ENCODE assay signal across 8 mouse cellular contexts in the genomic region with DNA sequence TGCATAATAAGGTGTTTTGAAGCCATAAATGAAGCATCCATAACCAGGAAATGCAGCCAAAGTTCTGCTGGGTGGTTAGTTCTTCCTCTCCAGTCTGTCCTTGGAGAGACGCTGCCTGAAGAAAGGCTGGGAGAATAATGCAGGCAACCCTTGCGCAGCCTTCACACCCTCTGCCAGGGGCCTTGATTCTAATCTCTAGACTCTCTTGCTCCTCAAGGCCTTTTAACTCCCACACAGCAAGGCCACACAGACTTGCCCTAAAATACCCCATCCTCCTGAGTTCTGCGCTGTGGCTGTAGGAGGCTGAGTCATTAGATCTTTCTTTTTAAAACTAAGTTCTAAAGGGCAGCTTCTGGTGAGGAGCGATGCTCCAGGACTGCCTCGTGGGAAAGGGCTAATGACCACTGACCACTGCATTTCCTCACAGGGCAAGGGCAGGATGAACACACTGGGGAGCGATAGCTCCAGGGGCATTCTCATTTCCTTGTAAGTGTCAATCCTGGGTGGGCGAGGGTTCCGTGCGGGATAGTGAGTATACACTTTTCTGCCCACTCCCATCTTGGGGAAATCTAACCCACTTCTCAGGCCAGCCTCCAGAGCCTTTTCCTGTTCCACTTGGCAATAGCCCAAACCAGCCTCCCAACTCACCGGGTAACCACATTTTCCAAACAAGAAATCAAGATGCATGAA. TPM values are rescaled to one million over a fixed set of nuclear protein-coding genes. Genes with fewer than 3 reads are reported as not detected.
DNase-seq lines count a peak whose midpoint lies in the region; ATAC-seq and TF ChIP-seq lines count a peak whose summit lies in the region.
"Had no signal": no experiment of that assay in that cellular context is flagged by ENCODE, and none has a peak within 500 bp of the region (broad histone marks: within the 10 kb centered on the region; RNA-seq: fewer than 3 reads in every experiment).

No protein-coding gene starts in this region.

- 55% methylated on average over 10 of the region's 10 CpGs for WGBS in embryonic facial prominence, embryonic 15.5 days
- 51% methylated on average over 10 of the region's 10 CpGs for WGBS in kidney, embryonic 16.5 days
- WGBS in macrophage (ENCODE audit: missing documents), result 56% methylated on average over 10 of the region's 10 CpGs
- 85% methylated on average over 10 of the region's 10 CpGs for WGBS in forebrain, embryonic 12.5 days

- H3K27me3 ChIP-seq in CH12.LX (replicated peaks), result no peaks in the 10 kb centered on the region
- no peaks in the 10 kb centered on the region for H3K27me3 ChIP-seq in embryonic facial prominence, embryonic 15.5 days
- no peaks in the 10 kb centered on the region for H3K27me3 ChIP-seq in kidney, embryonic 16.5 days (ENCODE audit: insufficient read depth, low read length)
- H3K27me3 ChIP-seq in forebrain, embryonic 12.5 days, result no peaks in the 10 kb centered on the region
- H3K27me3 ChIP-seq: neural tube, embryonic 13.5 days had no signal

- no peak for TF ChIP-seq CTCF in CH12.LX (conservative IDR thresholded peaks at IDR 0.05 in 1 of 2, IDR thresholded peaks at IDR 0.05 in 1 of 2; ENCODE audit: low read depth in 2 of 2, low read length in 2 of 2)

- H3K9ac ChIP-seq in CH12.LX (ENCODE audit: insufficient read depth, low read depth), result peak overlapping the region; percentile 81
- no peak overlapping the region for H3K9ac ChIP-seq in embryonic facial prominence, embryonic 15.5 days
- H3K9ac ChIP-seq in kidney, embryonic 16.5 days (replicated peaks; ENCODE audit: low read length), result no peak overlapping the region
- no peak overlapping the region for H3K9ac ChIP-seq in forebrain, embryonic 12.5 days

- H3K79me2 ChIP-seq in CH12.LX (replicated peaks; ENCODE audit: control insufficient read depth, extremely low read depth, insufficient read depth, poor library complexity, severe bottlenecking) (peaks cover 34% of the 10 kb centered on the region), macrophage (ENCODE audit: inconsistent target) (peaks cover 31% of the 10 kb centered on the region)

- H3K4me2 ChIP-seq in CH12.LX (ENCODE audit: insufficient read depth, low read depth, poor library complexity, severe bottlenecking), result peak overlapping the region; percentile 80
- no peak overlapping the region for H3K4me2 ChIP-seq in embryonic facial prominence, embryonic 15.5 days (replicated peaks)
- H3K4me2 ChIP-seq in kidney, embryonic 16.5 days (replicated peaks; ENCODE audit: low read depth, low read length), result peak overlapping the region; percentile 59; the same call in 1 of the 2 replicates
- no peak overlapping the region for H3K4me2 ChIP-seq in forebrain, embryonic 12.5 days

- in situ Hi-C loops in CH12.LX (cut with MboI; ENCODE audit: low pct_ligation_motif_present, low pct_unique_long_range_greater_than_20kb, low sequenced_read_pairs), result no loop called here

- H3K9me3 ChIP-seq in CH12.LX (replicated peaks; ENCODE audit: low read length), result peaks cover 5% of the 10 kb centered on the region
- H3K9me3 ChIP-seq in embryonic facial prominence, embryonic 15.5 days (replicated peaks), result no peaks in the 10 kb centered on the region
- no peaks in the 10 kb centered on the region for H3K9me3 ChIP-seq in kidney, embryonic 16.5 days (ENCODE audit: low read length)
- no peaks in the 10 kb centered on the region for H3K9me3 ChIP-seq in forebrain, embryonic 12.5 days
- H3K9me3 ChIP-seq: neural tube, embryonic 13.5 days had no signal

- peaks cover 7 to 28% of the 10 kb centered on the region in 2 experiments for H3K4me1 ChIP-seq in CH12.LX (ENCODE audit: control insufficient read depth in 1 of 2, insufficient read depth in 2 of 2)
- H3K4me1 ChIP-seq in embryonic facial prominence, embryonic 15.5 days, result peaks cover 40% of the 10 kb centered on the region
- peaks cover 43% of the 10 kb centered on the region for H3K4me1 ChIP-seq in kidney, embryonic 16.5 days (ENCODE audit: insufficient read depth, low read length)
- H3K4me1 ChIP-seq in forebrain, embryonic 12.5 days, result peaks cover 26% of the 10 kb centered on the region

- H3K4me3 ChIP-seq in CH12.LX (replicated peaks in 1 of 3; ENCODE audit: low read depth in 2 of 3, low read length in 2 of 3, poor library complexity in 1 of 3) (no peak overlapping the region), macrophage (ENCODE audit: inconsistent target) (no peak overlapping the region)
- no peak overlapping the region for H3K4me3 ChIP-seq in embryonic facial prominence, embryonic 15.5 days (replicated peaks)
- no peak overlapping the region for H3K4me3 ChIP-seq in kidney, embryonic 16.5 days (ENCODE audit: low read length)
- H3K4me3 ChIP-seq in forebrain, embryonic 12.5 days (replicated peaks), result no peak overlapping the region

- H3K36me3 ChIP-seq in CH12.LX (replicated peaks in 1 of 2; ENCODE audit: control insufficient read depth in 1 of 2, insufficient read depth in 1 of 2, low read length in 1 of 2) (peaks cover 0 to 38% of the 10 kb centered on the region in 2 experiments), macrophage (ENCODE audit: inconsistent target) (no peaks in the 10 kb centered on the region)
- H3K36me3 ChIP-seq in embryonic facial prominence, embryonic 15.5 days, result no peaks in the 10 kb centered on the region
- H3K36me3 ChIP-seq in kidney, embryonic 16.5 days (ENCODE audit: insufficient read depth, low read length), result no peaks in the 10 kb centered on the region
- H3K36me3 ChIP-seq in forebrain, embryonic 12.5 days (replicated peaks), result no peaks in the 10 kb centered on the region
- H3K36me3 ChIP-seq: neural tube, embryonic 13.5 days had no signal

- no peak for ATAC-seq in embryonic facial prominence, embryonic 15.5 days (ENCODE audit: insufficient number of reproducible peaks, low FRiP score, low TSS enrichment, low read depth)
- no peak for ATAC-seq in kidney, embryonic 16.5 days (ENCODE audit: low FRiP score, low TSS enrichment)
- ATAC-seq in granulocyte monocyte progenitor cell, adult 5-6 weeks (replicated peaks; ENCODE audit: poor library complexity, severe bottlenecking), result no peak
- ATAC-seq in forebrain, embryonic 12.5 days (ENCODE audit: low FRiP score), result no peak

- DNase-seq in 3T3-L1 (ENCODE audit: low read depth, low spot score) (peak; percentile 87), CH12.LX (ENCODE audit: extremely low read depth) (no peak)

- H3K27ac ChIP-seq in CH12.LX (ENCODE audit: insufficient read depth, low read depth), result peak overlapping the region; percentile 71
- H3K27ac ChIP-seq in embryonic facial prominence, embryonic 15.5 days (replicated peaks), result peak overlapping the region; percentile 95
- peak overlapping the region; percentile 95 for H3K27ac ChIP-seq in kidney, embryonic 16.5 days (ENCODE audit: low read length)
- peak overlapping the region; percentile 74 for H3K27ac ChIP-seq in macrophage
- H3K27ac ChIP-seq in forebrain, embryonic 12.5 days, result no peak overlapping the region

- no peak for TF ChIP-seq POLR2A in CH12.LX (IDR thresholded peaks at IDR 0.05; ENCODE audit: low read depth, low read length)

- TF ChIP-seq EP300 in CH12.LX (IDR thresholded peaks at IDR 0.05; ENCODE audit: low read length), result peak; percentile 32; the same call in 1 of the 2 replicates

- dilution Hi-C loops in CH12.LX (cut with MboI; ENCODE audit: extremely low pct_ligation_motif_present, extremely low pct_unique_long_range_greater_than_20kb, low sequenced_read_pairs), result no loop called here

- no peak for TF ChIP-seq RAD21 in CH12.LX (IDR thresholded peaks at IDR 0.05; ENCODE audit: low read depth, low read length)

TF ChIP-seq in CH12.LX, 34 proteins besides CTCF, POLR2A, EP300 and RAD21:
- TF ChIP-seq ZMIZ1 (IDR thresholded peaks at IDR 0.05; ENCODE audit: low read depth, low read length), result 0 out of 2 replicates have a peak, but pooled peaks have one; percentile 29
- TF ChIP-seq MAX (IDR thresholded peaks at IDR 0.05; ENCODE audit: low read length), result no peak
- TF ChIP-seq ELF1 (IDR thresholded peaks at IDR 0.05; ENCODE audit: low read depth, low read length), result peak; percentile 9; the same call in 1 of the 2 replicates

RNA-seq across cellular contexts. Expression of a gene that starts 7.6 kb away (rescaled TPM):
- total RNA-seq in CH12.LX (2012; rRNA removed) (113 and 163 TPM in 2 replicates), CH12.LX (2014; rRNA removed) (415 and 493 TPM in 2 replicates)
- polyA plus RNA-seq in CH12.LX (2012; ENCODE audit: insufficient read length, low read depth) (327 and 467 TPM in 2 replicates), macrophage (2018) (220 to 982 TPM (median 230 TPM) in 3 replicates)
- polyA plus RNA-seq in embryonic facial prominence, embryonic 15.5 days (2015; fragmentation: Nextera tagmentation; extraction: Ambion mirVana), result 316 and 324 TPM in 2 replicates
- 272 and 298 TPM in 2 replicates for polyA plus RNA-seq in kidney, embryonic 16.5 days (2015; fragmentation: Nextera tagmentation; extraction: Ambion mirVana)
- 100 to 1,000 TPM in 15 of 26 experiments, 10 to 100 TPM in 11; 46.4 to 227 (median 119) TPM for total RNA-seq in macrophage (2018; cell fraction: chromatin; rRNA removed)
- total RNA-seq in macrophage (2018; cell fraction: cytosol; rRNA removed), result 100 to 1,000 TPM; 226 to 449 (median 347) TPM
- 100 to 1,000 TPM; 100 to 894 (median 218) TPM for total RNA-seq in macrophage (2018; cell fraction: nucleus; rRNA removed)
- total RNA-seq in granulocyte monocyte progenitor cell, adult 5-6 weeks (2014; fragmentation: Nextera tagmentation), result 277 and 304 TPM in 2 replicates
- total RNA-seq in granulocyte monocyte progenitor cell, adult 5-6 weeks (2017), result 345 and 391 TPM in 2 replicates
- polyA plus RNA-seq in forebrain, embryonic 12.5 days (2016; fragmentation: Nextera tagmentation; extraction: Ambion mirVana), result 375 and 407 TPM in 2 replicates

Comparison
In these comparisons a context has a peak if more than half of its experiments do, and no peak if none do; other contexts are left out.
1. H3K4me2 ChIP-seq: peak in CH12.LX (single experiment) and kidney, embryonic 16.5 days (single experiment); none in embryonic facial prominence, embryonic 15.5 days (single experiment) and forebrain, embryonic 12.5 days (single experiment).